ENCODE assay signal across 10 mouse cellular contexts in the genomic region with DNA sequence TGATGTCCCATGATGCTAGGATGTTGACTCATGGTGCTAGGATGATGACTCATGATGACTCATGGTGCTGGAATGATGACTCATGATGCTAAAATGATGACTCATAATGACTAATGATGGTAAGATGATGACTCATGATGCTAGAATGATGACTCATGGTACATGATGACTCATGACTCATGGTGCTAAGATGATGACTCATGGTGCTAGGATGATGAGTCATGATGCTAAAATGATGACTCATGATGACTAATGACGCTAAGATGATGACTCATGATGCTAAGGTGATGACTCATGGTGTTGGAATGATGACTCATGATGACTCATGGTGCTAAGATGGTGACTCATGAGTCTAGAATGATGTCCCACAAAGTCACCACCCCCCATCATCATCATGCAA.
DNase-seq lines count a peak whose midpoint lies in the region; ATAC-seq and TF ChIP-seq lines count a peak whose summit lies in the region.
"Had no signal": no experiment of that assay in that cellular context is flagged by ENCODE, and none has a peak within 500 bp of the region (broad histone marks: within the 10 kb centered on the region; RNA-seq: fewer than 3 reads in every experiment).

No protein-coding gene starts in this region.

- DNase-seq in adrenal gland, postnatal 14 days: peak; percentile 41
- no peak for DNase-seq in adrenal gland, postnatal 4 days (ENCODE audit: low spot score in 2 of 2)
- peak; percentile 23 for DNase-seq in R1 (ENCODE audit: low read depth, low spot score)
- peak; percentile 89 for DNase-seq in induced T-regulatory cell, adult 2 months (ENCODE audit: low read depth)
- no peak for DNase-seq in gastrocnemius, postnatal 25 days
- DNase-seq in cerebellum, adult 9-11 months: no peak
- DNase-seq: adrenal gland, adult 8-10 months had no signal

- no peak overlapping the region for H3K27ac ChIP-seq in kidney, embryonic 16.5 days (ENCODE audit: low read length)

- no peaks in the 10 kb centered on the region for H3K36me3 ChIP-seq in C2C12 (ENCODE audit: control insufficient read depth, insufficient read depth)
- no peaks in the 10 kb centered on the region; the same call in 1 of the 2 replicates for H3K36me3 ChIP-seq in kidney, embryonic 16.5 days (ENCODE audit: insufficient read depth, low read length)
- H3K36me3 ChIP-seq: heart, embryonic 12.5 days had no signal

- no peak overlapping the region for H3K4me2 ChIP-seq in kidney, embryonic 16.5 days (replicated peaks; ENCODE audit: low read depth, low read length)
- H3K4me2 ChIP-seq: heart, embryonic 12.5 days had no signal

- H3K4me3 ChIP-seq in C2C12 (ENCODE audit: insufficient read depth, poor library complexity, severe bottlenecking): no peak overlapping the region
- H3K4me3 ChIP-seq in kidney, embryonic 16.5 days (ENCODE audit: low read length): no peak overlapping the region
- H3K4me3 ChIP-seq: heart, embryonic 12.5 days had no signal

- no peak overlapping the region for H3K9ac ChIP-seq in kidney, embryonic 16.5 days (replicated peaks; ENCODE audit: low read length)
- H3K9ac ChIP-seq: heart, embryonic 12.5 days had no signal

- no peaks in the 10 kb centered on the region for H3K79me3 ChIP-seq in C2C12 (ENCODE audit: low read depth)

- H3K27me3 ChIP-seq in C2C12 (ENCODE audit: control insufficient read depth, insufficient read depth, insufficient read length): no peaks in the 10 kb centered on the region
- H3K27me3 ChIP-seq in kidney, embryonic 16.5 days (ENCODE audit: insufficient read depth, low read length): no peaks in the 10 kb centered on the region
- H3K27me3 ChIP-seq: heart, embryonic 12.5 days had no signal

- no peak overlapping the region for H3ac ChIP-seq in C2C12 (ENCODE audit: control insufficient read depth, insufficient read length, low read depth)

- H3K79me2 ChIP-seq in C2C12 (ENCODE audit: control insufficient read depth, insufficient read depth): no peaks in the 10 kb centered on the region

- WGBS in kidney, embryonic 16.5 days: 76% methylated on average over 1 of the region's 1 CpGs

- no peak for ATAC-seq in kidney, embryonic 16.5 days (ENCODE audit: low FRiP score, low TSS enrichment)

- H3K4me1 ChIP-seq in kidney, embryonic 16.5 days (ENCODE audit: insufficient read depth, low read length): peaks cover 8% of the 10 kb centered on the region; the same call in 1 of the 2 replicates

- TF ChIP-seq CTCF in C2C12 (IDR thresholded peaks at IDR 0.05; ENCODE audit: control insufficient read depth, insufficient read depth, insufficient read length): no peak

- no peaks in the 10 kb centered on the region for H3K9me3 ChIP-seq in kidney, embryonic 16.5 days (ENCODE audit: low read length)
- H3K9me3 ChIP-seq: heart, embryonic 12.5 days had no signal

TF ChIP-seq in C2C12, 6 proteins besides CTCF, POLR2A, EP300 and RAD21:
- TF ChIP-seq USF1 (IDR thresholded peaks at IDR 0.05; ENCODE audit: low read depth): no peak
- TF ChIP-seq MYOG (IDR thresholded peaks at IDR 0.05; ENCODE audit: control insufficient read depth, extremely low read depth, insufficient read length): no peak
- TF ChIP-seq MAX (IDR thresholded peaks at IDR 0.05): no peak
- TF ChIP-seq FOSL1 (IDR thresholded peaks at IDR 0.05; ENCODE audit: insufficient read depth, low read length, poor library complexity, severe bottlenecking): peak; percentile 99
- peak; percentile 21 for TF ChIP-seq MYOD1 (IDR thresholded peaks at IDR 0.05; ENCODE audit: control insufficient read depth, insufficient read length, low read depth)
- no peak for TF ChIP-seq CEBPB (IDR thresholded peaks at IDR 0.05; ENCODE audit: low read depth)

Comparison
In these comparisons a context has a peak if more than half of its experiments do, and no peak if none do; other contexts are left out.
1. DNase-seq: peak in adrenal gland, postnatal 14 days (single experiment), R1 (single experiment) and induced T-regulatory cell, adult 2 months (single experiment); none in adrenal gland, postnatal 4 days (0 of 2), gastrocnemius, postnatal 25 days (single experiment) and cerebellum, adult 9-11 months (single experiment).